Mouse (Mus musculus): ENCODE measurements around the gene Zdhhc20.

DNA sequence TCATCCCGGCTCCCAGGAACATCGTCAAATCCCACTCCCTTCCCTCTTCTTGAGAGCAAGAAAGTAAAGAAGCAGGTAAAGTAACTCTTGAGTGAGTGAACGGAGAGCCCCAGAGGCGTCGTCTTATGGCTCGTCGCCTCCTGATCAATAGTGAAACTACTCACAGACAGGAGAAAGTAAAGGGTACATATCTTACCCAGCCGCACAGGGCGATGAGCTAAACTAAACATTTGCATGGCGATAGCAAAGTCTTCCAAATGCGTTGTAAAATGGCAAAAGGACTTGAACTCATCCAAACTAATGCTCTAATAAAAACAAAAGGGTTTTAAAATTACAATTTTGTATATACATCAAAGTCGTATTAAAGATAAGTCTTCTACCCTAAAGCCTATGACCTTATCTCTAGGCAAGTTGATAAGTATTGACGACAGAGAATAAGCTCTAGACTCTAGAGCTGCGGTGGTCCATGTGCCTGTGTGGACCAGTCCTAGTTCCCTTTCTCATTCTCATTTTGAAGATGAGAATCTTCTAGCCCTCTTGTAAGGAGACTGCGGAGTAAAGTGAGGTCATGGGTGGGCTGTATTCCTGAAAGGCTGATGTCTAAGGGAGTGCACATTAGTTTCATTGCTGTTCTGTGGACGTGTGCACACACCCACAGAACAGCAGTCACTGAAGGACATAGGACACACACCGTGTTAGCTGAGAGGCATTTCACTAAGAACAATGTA is 29.2 kb upstream of the Zdhhc20 start:
- TF ChIP-seq POLR2A (IDR thresholded peaks at IDR 0.05; ENCODE audit: insufficient read depth, low read depth, low read length): no peak
- no peak for TF ChIP-seq EP300 (IDR thresholded peaks at IDR 0.05; ENCODE audit: insufficient read depth, low read depth, low read length)
- no peak for TF ChIP-seq CTCF (IDR thresholded peaks at IDR 0.05)

Data from heart, adult 2 months (tissue).